Mouse (Mus musculus): ENCODE data around the gene Heyl. TPM values are rescaled to one million over a fixed set of nuclear protein-coding genes. Genes with fewer than 3 reads are reported as not detected.
A peak's percentile ranks its signal among the peaks of the same experiment; 100 is the strongest.
"Not testable (repeated sequence)": the region's sequence is repeated elsewhere in the genome, so short reads cannot be mapped to it uniquely, and the experiment has no call there.

The Heyl gene
- total RNA-seq, 2 experiments from 2014 or later, result 7.3 to 8.5 TPM

DNA sequence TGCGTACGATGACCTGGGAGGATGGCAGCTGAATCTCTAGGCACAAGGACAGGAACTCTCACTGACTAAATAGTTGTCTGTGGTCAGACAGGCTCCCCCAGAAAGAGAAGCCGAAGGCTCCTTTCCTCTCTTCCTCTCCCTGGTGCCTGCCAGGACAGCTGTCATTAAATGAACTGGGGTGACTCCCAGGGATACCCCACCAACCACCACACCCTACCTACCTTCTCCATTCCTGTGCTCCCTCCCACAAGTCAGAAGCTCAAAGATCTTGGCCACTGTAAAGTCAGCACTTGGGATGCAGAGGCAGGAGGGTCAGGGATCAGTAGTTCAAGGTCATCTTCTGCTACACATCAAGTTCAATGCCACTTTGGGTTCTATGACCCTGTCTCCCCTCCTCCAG, 515 bp upstream of the Heyl start:
- DNase-seq (ENCODE audit: low spot score in 2 of 2), result no peak

DNA sequence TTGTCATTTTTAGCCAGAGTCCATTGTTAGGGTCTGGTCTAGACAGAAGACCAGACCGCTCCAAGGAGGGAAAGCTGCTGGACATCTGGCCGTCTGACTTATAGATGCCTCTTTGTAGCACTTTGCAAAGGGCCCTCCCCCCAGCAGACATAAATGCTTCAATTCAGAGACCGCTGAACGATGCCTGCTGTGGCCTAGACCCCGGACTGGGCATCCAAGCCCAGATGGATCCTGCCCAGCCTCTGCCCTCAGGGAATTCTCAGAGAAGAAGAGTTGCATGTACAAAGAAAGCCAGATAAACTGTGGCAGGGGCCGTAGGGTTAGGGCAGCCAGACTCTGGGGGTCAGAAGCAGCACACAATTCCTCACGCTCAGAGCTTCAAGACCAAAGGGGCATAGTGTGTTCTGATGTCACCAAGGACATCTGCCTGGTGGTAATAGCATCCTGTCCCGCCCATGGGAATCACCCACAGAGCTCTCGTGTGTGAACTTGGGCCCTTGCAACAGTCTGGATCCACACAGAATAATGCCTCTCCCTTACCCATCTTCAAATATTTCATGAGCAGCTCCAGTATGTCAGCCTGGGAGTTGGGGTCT, 2.6 kb downstream of the Heyl start:
- DNase-seq (ENCODE audit: low spot score in 2 of 2), result no peak

DNA sequence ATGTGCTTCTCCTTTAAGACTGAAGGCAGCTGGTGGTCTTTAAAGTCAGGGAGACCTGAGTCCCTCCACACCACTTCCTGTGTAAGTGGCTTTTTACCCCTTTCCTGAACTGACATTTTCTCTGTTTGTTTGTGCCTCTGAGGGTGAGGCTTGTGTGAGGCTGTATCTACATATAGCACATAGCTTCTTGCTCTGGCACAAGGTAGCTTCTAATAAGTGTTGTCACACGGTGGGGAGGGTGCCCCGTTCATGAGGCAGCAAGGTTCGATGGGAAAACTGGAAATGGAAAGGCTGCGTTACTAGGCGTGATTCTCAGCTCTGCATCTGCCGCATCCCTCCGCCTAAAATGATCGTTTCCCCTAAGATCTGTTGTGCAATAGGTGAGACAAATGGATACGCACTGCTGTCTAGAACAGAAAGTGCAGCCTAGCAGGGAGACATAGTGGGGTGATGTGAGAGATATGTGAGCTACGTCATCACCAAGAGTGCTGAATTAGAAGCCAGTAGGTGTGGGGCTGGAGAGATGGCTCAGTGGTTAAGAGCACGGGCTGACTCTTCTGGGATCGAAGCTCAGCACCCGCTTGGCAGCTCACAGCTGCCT, 3.2 kb downstream of the Heyl start:
- DNase-seq (ENCODE audit: low spot score in 2 of 2), result no peak

DNA sequence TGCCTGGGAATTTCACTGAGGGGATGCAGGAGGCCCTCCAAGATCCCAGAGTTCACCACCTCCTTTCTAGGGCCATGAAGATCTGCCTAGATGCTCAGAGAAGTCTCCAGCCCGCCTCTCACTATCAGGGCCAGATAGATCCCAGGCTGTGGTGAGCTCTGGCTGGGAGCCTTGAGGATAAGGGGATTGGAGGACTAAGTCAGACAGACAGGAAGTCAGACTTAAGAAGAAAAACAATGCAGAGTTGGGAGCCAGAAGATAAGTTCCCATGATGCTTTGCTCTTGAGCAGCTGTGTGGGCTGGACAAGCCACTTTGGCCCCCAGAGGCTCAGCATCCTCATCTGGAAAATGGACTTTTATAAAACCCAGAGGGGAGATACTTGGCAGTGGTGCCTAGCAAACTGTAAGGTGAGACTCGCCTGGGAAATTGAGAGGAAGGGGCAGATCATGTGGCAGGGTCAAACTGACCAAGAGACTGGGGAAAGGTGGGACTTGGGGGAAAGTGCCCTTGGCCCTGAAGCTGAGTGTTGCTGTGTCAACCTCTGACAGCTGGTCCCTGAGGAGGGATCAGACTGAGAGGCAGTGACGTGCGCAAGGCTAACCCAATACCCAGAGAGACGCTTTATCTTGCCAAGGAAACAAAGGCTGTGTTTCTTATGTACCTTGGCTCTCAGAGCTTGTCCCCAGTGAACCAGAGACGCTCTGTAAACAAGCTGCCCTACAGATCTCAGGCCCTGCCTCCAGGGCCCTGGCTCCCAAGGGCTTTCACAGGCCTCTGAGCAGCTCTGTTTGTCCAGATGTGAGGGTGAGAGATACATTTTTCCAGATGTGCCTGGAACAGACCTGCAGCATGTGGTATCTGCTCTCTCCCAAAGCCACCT, 4.3 kb downstream of the Heyl start:
- no peak for DNase-seq (ENCODE audit: low spot score in 2 of 2)

DNA sequence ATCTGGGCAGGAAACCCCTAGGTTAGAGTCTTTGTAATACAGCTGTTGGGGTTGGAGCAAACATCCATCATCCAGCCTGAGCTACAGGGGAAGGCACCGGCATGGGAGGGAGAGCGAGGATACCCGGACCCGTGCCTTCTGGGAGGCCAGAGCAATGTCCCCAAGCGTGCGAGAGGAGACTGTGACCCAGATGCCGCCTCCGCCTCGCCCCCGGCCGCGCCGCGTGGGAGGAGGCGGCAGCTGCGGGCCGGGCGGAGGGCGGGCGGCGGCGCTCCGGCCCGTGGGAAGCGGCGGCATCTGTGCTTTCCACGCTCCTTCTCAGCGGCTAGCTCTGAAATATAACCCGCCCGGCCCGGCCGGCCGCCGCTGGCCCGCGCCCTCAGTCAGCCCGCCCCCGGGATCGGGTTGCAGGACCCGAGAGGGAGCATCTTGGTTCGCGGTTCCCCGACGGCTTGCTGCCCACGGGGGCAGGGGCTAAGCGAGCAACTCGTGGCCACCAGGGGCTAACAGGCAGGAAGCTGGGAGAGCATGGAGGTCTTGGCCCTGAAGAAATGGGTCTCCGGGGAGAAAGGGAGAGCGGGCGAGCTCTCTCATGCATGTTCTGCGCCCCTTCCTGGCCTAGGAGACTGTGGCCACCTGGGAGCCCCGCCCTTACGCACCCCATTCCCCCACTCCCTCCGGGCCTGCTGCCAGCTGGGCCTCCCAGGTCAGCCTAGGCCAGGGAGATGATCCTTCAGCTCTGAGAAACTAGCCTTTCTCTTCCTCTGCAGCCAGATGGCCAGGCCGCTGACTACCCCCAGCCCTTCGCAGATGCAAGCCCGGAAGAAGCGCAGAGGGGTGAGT, 6.2 kb downstream of the Heyl start:
- DNase-seq (ENCODE audit: low spot score in 2 of 2), result no peak

DNA sequence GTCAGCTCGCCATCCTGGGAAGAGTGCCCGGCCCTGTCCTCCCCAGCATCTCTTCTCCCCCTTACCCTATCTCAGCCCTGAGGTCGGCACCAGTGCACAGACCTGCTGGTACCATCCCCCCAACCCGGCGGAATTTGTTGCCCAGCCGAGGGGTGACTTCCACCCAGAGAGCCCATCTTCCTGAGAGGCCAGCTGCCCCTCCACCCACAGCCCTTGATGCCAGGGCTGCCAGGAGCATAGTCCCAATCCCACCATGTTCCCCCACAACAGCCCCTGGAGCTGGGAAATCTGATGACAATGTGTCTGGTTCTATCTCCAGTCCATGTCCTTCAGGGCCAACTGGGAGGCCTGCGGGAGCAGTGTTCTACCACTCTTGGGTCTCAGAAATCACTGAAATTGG, 12.9 kb downstream of the Heyl start:
- DNase-seq (ENCODE audit: low spot score in 2 of 2), result no peak

DNA sequence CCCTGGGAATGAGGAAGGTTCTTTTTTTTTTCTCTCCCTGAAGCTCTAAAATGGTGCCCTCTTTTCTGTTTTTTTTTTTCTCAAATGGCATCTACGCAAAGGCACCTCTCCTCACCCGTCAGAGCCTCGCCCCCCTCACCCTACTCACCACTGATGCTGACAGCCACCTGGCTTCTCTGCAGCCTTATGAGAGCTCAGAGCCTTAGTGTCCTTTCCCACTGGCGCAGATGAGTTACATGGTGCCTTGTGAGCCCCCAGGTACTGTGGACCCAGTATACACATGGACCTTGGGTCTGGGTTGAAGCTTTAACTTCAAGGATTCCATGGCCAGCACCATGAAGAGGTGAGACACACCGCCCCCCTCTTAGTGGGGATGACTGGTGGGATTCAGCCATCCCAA, 13.3 kb downstream of the Heyl start:
- DNase-seq (ENCODE audit: low spot score in 2 of 2), result no peak

DNA sequence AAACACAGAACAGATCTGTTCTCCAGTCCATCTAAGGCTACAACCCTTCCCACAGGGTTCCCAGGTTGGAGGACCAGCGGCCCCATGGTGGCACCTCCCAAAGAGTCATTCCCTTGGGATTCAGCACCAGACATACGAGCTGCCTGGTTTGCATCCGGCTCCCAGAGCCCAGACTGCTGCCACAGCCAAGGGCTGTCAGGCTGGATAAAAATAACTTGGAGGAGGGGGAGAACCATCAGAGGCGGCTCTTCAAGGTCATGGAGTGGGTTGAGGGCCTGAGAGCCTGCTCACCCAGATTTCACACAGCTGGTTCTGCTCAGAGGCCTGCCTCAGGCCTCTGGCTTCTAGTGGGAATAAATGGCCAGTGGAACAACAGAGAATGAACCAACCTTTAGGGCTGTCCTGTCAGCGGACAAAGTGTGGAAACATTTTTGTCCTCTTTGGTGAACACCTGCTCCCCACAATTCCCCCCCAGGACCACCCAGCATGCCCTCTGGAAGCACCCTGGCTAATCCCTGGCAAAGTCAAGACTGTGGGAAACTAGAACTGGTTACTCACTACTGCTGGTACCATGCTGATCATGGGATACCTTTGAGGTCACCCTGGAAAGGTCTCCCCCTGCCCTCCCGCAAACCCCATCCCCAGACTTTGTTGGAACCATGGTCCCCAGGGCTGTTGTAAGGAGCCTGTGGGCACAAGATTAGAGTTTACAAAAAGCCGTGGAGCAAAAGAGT, 14.0 kb downstream of the Heyl start:
- DNase-seq (ENCODE audit: low spot score in 2 of 2), result no peak

DNA sequence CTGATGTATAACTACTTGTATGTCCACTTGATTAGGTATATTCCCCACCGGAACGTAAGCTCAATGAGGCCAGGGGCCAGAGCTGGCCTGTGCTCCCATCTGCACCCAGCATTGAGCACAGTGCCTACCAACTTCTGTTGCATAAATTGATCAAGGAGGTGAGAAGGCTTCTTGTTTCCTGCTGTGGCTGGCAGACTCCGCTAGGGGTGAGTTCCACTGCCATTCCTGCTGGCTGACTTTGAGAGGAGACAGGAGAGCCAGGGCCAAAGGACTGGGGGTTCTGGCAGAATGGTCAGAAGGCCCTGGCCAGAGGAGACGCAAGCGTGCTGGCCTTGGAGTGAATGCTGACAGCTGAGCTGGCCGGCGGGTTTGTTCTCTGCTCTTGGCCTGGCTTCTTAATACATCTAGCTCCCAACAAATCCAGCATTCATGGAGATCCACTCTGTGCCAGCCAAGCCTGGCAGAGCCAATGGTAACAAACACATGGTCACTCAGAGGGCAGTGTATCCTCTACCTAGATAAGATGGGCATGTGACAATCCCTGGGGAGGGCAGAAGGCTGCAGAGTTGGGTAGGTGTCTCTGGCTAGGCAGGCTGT, 15.7 kb downstream of the Heyl start:
- DNase-seq (ENCODE audit: low spot score in 2 of 2), result peak; percentile 69 to 71

DNA sequence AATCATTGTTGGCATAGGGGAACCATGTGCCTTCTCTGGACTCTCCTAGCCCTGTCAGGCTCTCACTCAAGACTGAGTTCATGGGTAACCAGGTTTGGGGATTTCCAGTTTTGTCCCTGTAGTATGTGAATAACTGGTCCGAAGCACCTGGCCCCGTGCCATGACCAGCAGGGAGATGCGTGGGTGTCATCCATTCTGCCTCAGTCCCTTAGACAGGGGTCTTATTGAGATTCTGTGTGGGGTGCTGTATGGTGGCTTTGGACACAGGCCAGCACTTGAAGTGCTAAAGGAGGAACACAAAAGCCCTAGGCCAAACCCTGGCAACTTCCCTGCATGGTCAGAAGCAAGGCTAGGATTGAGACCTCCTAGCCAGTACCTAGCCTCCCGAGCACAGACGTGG, 18.9 kb downstream of the Heyl start:
- DNase-seq (ENCODE audit: low spot score in 2 of 2), result no peak

DNA sequence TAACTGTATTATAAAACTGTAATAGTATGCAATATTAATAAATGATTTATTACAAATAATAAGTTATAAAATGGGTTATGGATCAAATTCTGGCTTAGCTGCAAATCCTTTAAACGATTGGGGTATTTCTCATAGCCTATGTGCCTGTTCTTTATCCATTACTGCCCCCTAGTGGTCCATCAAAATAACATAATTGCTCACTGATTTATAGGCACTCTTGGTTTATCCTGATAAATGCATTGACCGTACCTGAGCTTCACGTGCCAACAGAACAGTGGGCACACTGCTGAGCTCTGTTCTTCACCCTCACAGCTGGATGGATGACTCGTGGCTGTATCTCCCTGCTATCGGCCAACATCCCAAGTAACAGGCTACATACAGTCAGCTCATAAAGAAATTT, 21.3 kb downstream of the Heyl start:
- DNase-seq (ENCODE audit: low spot score in 2 of 2), result no peak

DNA sequence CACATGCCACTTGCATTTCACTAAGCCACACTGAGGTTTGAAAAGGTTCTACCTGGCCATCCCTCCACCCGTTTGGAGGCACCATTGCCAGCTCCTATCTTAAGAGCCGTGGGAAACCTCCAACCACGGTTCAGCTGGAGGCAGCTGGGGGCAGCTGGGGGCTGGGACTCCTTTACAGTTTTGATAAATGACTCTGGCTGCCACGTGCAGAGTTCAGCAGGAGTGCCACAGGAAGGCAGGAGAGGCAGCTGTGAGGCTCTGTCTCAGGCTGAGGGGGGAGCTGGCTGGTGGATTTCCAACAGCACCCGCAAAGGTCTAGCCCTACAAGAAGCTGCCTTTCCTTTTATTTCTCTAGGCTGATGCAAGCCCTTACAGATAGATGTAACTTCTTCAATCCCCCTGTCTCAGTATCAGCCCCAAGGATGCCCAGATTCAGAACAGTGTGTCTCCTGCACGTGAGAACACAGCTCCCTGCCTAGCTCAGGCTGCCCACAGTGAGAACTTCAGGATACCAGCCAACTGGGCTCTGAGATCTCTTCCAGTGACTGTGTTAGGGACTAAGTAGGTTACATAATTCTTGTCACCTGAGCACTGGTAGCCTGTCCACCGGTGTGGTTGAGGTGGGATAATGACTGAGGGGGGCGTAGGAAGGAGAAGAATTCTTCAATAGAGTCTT, 26.9 kb downstream of the Heyl start:
- DNase-seq (ENCODE audit: low spot score in 2 of 2), result no peak

DNA sequence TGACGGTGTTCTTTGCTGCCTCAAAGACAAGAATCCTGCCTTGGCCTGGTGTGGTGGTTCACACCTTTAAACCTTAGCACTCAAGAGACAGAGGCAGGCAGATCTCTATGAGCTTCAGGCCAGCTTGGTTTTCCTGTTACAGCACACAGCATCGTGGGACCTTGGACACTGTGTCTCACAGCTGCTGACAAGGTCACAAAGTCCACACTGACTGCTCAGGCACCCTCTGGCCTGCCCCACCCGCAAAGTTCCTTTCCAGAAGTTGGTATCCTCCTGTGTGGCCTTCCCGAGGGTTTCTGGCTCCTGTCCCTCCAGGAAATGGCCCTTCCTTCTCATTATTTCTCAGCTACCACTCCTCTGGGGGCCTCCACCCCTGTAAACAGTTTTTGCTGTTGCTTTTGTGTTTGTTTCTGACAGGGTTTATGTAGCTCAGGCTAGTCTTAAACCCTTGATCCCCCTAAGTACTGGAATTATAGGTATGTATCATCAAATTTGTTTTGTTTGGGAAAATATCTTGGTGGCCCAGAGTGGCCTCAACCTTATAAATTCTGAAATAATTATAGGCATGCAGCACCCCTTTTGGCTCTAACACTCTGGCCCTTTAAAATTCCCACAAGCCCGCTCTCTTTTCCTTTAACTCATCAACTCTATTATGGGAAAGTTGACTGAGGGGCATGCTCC, 28.5 kb downstream of the Heyl start, which contains the start of gene Pabpc4:
Gene Pabpc4 (plus strand): TSS at position 631 of the 681 bp plus-strand sequence.
- DNase-seq (ENCODE audit: low spot score in 2 of 2), result no peak

DNA sequence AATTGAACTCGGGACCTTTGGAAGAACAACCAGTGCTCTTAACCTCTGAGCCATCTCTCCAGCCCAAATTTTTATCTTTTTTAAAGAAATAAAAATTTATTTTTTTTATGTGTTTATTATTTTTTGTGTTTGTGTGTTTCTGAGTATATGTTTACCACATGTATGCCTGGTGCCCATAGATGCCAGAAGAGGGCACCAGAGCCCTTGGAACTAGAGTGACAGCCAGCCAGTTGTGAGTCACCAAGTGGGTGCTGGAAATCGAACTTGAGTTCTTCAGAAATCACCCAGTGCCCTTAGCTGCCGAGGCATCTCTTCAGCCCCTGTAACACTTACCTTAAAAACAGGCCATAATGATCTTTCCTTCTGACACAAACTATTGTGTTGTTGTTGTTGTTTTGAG, 37.7 kb downstream of the Heyl start:
- DNase-seq (ENCODE audit: low spot score in 2 of 2), result no peak

DNA sequence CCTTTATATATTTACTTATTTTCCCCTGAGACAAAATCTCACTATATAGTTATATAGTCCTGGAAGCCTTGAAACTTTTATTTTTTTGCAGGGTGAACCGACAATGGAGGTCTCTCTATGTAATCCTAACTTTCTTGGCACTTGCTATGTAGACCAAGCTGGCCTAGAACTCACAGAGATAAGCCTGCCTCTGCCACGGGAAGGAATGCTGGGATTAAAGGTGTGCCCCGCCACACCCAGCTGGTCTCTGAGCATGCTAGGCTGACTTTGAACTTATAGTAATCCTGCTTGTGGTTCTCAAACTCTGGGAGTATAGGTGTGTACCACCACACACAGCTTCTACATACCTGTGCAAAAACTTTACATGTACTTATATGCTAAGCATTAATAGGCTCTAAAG, 46.8 kb downstream of the Heyl start:
- DNase-seq (ENCODE audit: low spot score in 2 of 2), result no peak

DNA sequence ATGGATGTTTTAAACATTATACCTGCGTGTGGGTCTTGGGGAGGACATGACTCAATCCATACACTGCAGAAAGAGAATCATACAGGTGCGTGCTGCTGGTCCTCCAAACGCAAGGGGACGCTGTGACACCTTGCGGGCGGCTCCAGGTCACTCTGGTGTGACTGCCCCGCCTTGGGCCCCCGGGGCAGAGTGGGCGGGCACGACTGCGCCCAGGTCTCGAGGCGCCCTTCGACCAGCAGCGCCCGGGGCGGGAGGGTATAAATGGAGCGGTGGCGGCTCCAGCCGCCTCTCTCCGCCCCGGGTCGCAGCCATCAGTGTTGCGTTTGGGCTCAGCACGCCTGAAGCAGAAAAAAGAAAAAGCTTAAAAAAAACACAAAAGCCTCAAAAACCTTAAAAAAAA, 49.1 kb downstream of the Heyl start:
- DNase-seq (ENCODE audit: low spot score in 2 of 2), result peak; percentile 84 to 88

DNA sequence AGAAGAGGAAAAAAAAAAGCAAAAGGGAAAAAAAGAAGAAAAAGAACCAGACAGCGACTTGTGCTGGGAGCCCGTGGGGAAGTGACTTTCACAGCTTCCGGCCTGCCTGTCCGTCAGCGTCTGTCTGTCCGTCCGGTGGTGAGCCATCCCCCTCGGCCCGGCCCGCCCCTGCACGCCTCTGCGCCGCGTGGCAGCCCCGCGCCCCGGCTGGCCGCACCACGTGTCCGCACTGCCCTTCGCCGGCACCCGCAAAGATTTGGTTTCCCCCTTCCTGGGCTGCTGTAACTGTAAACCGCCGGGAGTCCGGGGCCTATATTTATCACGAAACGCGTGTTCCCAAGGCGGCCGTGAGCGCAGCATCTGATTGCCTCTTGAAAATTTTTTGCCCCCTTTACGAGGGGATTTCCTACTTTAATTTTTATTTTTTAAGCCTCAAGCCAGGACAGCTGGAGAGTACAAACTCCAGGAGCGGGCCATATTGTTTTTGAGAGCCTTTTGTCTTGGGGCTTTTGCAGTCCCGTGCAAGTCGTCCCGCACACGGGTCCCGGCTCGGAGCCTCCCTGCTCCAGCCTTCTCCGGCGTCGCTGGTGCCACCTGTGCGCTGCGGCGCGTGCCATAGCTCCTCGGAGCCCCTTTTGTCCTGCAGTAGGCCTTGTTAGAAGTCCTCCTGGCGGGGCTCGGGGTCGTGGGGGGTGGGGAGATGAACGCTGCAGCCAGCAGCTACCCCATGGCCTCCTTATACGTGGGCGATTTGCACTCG, 49.7 kb downstream of the Heyl start:
- DNase-seq (ENCODE audit: low spot score in 2 of 2), result peak; percentile 30 to 61

DNA sequence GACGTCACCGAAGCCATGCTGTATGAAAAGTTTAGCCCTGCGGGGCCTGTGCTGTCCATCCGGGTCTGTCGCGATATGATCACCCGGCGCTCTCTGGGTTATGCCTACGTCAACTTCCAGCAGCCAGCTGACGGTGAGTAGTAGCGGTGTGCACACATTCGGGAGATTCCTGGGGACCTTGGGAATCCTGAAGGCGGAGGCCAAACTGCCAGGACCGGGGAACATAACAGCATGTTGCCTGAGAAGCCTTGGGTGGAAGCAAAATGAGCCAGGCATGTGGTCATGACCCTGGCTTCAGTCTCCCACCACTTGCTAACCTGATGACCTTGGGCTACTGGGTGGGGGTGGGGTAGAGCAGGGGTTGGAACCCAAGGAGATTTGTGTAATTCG, 50.3 kb downstream of the Heyl start:
- DNase-seq (ENCODE audit: low spot score in 2 of 2), result not testable (repeated sequence)

All from layer of hippocampus, postnatal 10 days (tissue).